Mouse (Mus musculus): Measurements from ENCODE around the gene Rbm7. TPM values are rescaled to one million over a fixed set of nuclear protein-coding genes. Genes with fewer than 3 reads are reported as not detected.
"Not testable (repeated sequence)": the region's sequence is repeated elsewhere in the genome, so short reads cannot be mapped to it uniquely, and the experiment has no call there.

The Rbm7 gene
- total RNA-seq (2015) (117 and 122 TPM in 2 replicates), total RNA-seq (2017) (97.9 and 109 TPM in 2 replicates)

DNA sequence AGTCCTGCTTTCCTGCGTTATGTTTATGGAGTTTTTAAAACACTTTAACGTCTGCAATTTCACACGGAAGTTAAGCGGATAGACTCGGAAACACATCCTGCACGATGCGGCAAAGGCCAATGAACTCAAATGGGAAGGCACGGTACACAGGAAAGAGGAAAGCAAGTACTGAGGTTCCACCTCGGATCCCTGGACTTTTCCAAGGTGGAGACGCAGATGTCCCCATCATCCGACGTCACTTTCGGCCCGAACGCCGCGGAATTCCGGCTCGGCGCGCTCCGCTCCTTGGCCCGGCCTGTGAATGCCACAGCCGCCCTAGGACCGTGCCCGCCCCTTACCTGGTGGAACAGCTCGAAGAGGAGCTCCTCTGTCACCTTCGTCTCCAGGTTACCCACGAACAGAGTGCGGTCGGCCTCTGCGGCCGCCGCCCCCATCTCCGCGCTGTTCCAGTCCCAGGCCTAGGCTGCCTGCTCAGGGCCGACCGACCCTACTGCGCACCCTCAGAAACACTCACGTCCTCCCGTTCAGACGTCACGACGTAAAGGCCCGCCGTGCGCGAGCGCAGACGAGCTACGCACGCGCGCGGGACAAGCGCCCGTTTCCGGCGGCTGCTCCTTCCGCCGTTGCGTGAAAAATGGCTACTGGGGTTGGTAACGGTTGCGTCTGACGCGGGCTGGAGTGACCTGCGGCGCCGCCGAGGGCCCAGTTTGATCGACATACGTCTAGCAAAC lies at the start of gene Rbm7, which contains the start of gene Gm5617:
Gene Rbm7 (minus strand): TSS at position 483 of the 731 bp plus-strand sequence.
Gene Gm5617 (plus strand): TSS at position 626 of the 731 bp plus-strand sequence.
- peak; percentile 98 for ATAC-seq (replicated peaks; ENCODE audit: poor library complexity)

DNA sequence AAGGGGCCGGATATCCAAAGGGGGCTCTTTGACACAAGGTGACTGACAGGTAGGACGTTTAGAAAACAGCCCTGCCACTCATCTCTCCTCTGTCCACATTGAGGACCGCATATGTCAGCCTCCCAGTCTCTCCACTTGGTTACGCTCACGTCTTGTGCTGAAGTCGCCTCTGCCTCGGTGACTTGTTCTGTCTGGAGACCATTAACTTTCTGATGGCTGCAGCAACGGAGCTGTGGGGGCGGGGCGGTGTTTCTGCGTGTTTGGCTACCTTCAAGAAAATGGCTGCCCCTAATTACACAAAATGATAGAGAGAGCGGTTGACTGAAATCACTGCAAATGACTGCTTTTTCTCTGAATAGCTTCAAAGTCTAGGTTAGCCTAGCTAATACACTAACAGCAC lies 43.6 kb upstream of the Rbm7 start:
- no peak for ATAC-seq (replicated peaks; ENCODE audit: poor library complexity)

- peak; percentile 17; the same call in 1 of the 2 replicates for ATAC-seq (replicated peaks; ENCODE audit: poor library complexity)
Observed at GRCm38 (mm10) chr9:48538044-48538645, 43.0 kb upstream of the Rbm7 start.

GRCm38 (mm10) chr9:48537616-48538015 lies 42.5 kb upstream of the Rbm7 start:
- ATAC-seq (replicated peaks; ENCODE audit: poor library complexity) = not testable (repeated sequence)

- ATAC-seq (replicated peaks; ENCODE audit: poor library complexity) = no peak
Observed at GRCm38 (mm10) chr9:48536414-48536813, 41.3 kb upstream of the Rbm7 start.

- ATAC-seq (replicated peaks; ENCODE audit: poor library complexity) = peak; percentile 85
Observed at GRCm38 (mm10) chr9:48532730-48533129, 37.6 kb upstream of the Rbm7 start.

- peak; percentile 76 for ATAC-seq (replicated peaks; ENCODE audit: poor library complexity)
Observed at GRCm38 (mm10) chr9:48532203-48532602, 37.1 kb upstream of the Rbm7 start.

DNA sequence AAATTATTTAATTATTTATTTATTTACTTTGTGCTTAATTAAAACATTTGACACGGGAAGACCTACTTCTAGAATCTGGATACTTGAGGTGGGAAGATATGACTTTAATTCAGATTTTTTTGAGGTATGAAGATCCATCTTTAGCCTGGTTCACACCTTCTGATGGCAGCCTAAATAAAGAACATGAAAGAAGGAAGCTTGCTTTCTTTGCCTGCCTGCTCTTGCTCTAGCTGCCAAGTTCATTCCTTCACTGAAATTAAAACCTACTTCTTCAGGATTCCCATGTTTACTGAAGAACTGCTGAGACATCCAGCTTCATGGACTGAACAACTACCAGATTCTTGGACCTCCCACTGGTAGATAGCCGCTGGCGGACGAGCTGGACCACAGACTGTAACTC lies 36.2 kb upstream of the Rbm7 start:
- no peak for ATAC-seq (replicated peaks; ENCODE audit: poor library complexity)

DNA sequence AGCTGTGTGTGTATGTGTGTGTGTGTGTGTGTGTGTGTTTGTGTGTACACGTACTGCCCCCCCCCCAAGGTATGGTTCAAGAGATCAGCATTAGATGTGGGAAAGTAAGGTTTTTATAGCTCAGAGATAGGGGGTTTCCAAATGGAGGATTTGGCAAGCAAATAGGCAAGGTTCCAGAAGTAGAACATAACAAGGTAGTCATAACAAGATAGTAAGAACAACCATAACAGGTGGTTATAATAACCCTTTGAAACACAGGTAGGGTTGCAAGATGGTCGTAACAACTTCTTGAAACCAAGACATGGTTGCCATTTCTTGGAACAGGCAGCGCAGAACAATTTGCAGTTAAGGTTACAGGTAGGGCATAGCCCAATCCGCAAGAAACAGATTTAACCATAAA lies 31.4 kb upstream of the Rbm7 start:
- no peak for ATAC-seq (replicated peaks; ENCODE audit: poor library complexity)

GRCm38 (mm10) chr9:48525566-48525965 lies 30.5 kb upstream of the Rbm7 start:
- ATAC-seq (replicated peaks; ENCODE audit: poor library complexity) = peak; percentile 86

GRCm38 (mm10) chr9:48520405-48520804 lies 25.3 kb upstream of the Rbm7 start:
- not testable (repeated sequence) for ATAC-seq (replicated peaks; ENCODE audit: poor library complexity)

GRCm38 (mm10) chr9:48517372-48518130 lies 22.5 kb upstream of the Rbm7 start:
- ATAC-seq (replicated peaks; ENCODE audit: poor library complexity) = no peak

- ATAC-seq (replicated peaks; ENCODE audit: poor library complexity) = no peak
Observed at GRCm38 (mm10) chr9:48516615-48517371, 21.7 kb upstream of the Rbm7 start.

GRCm38 (mm10) chr9:48515332-48515731 lies 20.2 kb upstream of the Rbm7 start:
- ATAC-seq (replicated peaks; ENCODE audit: poor library complexity) = peak; percentile 64

DNA sequence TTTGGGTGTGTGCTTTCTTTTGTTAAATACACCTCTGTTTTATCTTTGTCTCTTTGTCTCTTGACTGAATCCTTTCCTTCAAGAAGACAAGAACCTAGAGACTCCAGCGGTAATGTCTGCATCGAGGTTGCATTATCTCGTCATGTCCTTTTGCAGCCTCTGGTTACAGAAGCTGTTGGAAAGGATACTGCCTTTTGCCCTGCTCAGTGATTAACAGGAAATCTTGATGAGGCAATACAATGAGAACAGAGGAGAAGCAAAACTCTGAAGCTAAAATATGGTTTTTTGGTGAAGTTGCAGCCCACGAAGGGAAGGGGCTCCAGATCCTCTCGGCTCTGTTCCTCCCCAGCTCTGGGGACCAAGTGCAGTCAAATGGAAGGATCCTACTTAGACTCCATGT lies 15.0 kb upstream of the Rbm7 start:
- peak; percentile 78 for ATAC-seq (replicated peaks; ENCODE audit: poor library complexity)

GRCm38 (mm10) chr9:48504741-48505365 lies 9.8 kb upstream of the Rbm7 start:
- no peak for ATAC-seq (replicated peaks; ENCODE audit: poor library complexity)

- ATAC-seq (replicated peaks; ENCODE audit: poor library complexity) = no peak
Observed at GRCm38 (mm10) chr9:48503001-48503400, 7.9 kb upstream of the Rbm7 start.

GRCm38 (mm10) chr9:48501192-48501591 lies 6.1 kb upstream of the Rbm7 start:
- ATAC-seq (replicated peaks; ENCODE audit: poor library complexity) = peak; percentile 60

- ATAC-seq (replicated peaks; ENCODE audit: poor library complexity) = peak; percentile 47
Observed at GRCm38 (mm10) chr9:48495548-48495932, 441 bp upstream of the Rbm7 start.

Data from megakaryocyte progenitor cell, adult 5-6 weeks (primary cell).